ENCODE assay signal across 30 mouse cellular contexts in the genomic region with DNA sequence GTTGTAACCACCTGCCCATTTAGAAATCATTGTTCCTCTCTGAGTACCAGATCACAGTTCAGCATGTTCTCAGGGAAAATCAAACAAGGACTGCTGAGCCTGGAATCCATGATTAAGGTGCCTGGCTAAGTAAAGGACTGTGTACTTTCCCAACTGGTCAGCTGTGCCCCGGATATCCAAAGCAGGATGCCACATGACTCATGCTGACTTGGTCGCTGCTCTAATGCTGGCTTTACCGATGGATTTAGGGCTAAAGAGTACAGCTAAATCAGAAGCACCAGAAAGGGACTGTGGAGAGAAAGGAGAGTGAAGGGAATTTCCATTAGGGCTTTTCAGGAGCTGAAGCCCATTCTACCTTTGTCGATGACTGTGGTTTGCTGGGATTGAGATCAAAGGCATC.
"Had no signal": no experiment of that assay in that cellular context is flagged by ENCODE, and none has a peak within 500 bp of the region (broad histone marks: within the 10 kb centered on the region; RNA-seq: fewer than 3 reads in every experiment).

No protein-coding gene starts in this region.

- ATAC-seq: liver, embryonic 12.5 days; liver, postnatal 0 days; lung, postnatal 0 days; midbrain, embryonic 13.5 days; midbrain, embryonic 15.5 days; midbrain, embryonic 16.5 days had no signal

- H3K36me3 ChIP-seq: limb, embryonic 10.5 days; limb, embryonic 12.5 days; limb, embryonic 13.5 days; limb, embryonic 15.5 days; liver, embryonic 12.5 days; liver, embryonic 13.5 days; liver, embryonic 15.5 days; lung, embryonic 15.5 days; midbrain, embryonic 10.5 days; midbrain, embryonic 12.5 days; midbrain, embryonic 13.5 days; midbrain, embryonic 15.5 days; neural tube, embryonic 12.5 days; neural tube, embryonic 13.5 days had no signal

- H3K4me2 ChIP-seq: limb, embryonic 12.5 days; limb, embryonic 13.5 days; limb, embryonic 15.5 days; liver, embryonic 11.5 days; liver, embryonic 12.5 days; liver, embryonic 13.5 days; liver, embryonic 15.5 days; lung, embryonic 14.5 days; lung, embryonic 15.5 days; midbrain, embryonic 11.5 days; midbrain, embryonic 12.5 days; midbrain, embryonic 13.5 days; midbrain, embryonic 15.5 days; neural tube, embryonic 12.5 days; neural tube, embryonic 13.5 days had no signal

- H3K4me3 ChIP-seq: limb, embryonic 10.5 days; limb, embryonic 12.5 days; limb, embryonic 13.5 days; limb, embryonic 15.5 days; liver, embryonic 12.5 days; liver, embryonic 13.5 days; liver, embryonic 15.5 days; lung, embryonic 15.5 days; midbrain, embryonic 10.5 days; midbrain, embryonic 12.5 days; midbrain, embryonic 13.5 days; midbrain, embryonic 15.5 days; neural tube, embryonic 12.5 days; neural tube, embryonic 13.5 days had no signal

- H3K27me3 ChIP-seq: liver, embryonic 12.5 days; liver, embryonic 13.5 days; liver, embryonic 15.5 days; lung, embryonic 15.5 days; megakaryocyte, embryonic 14.5 days; midbrain, embryonic 12.5 days; midbrain, embryonic 13.5 days; midbrain, embryonic 15.5 days; neural tube, embryonic 12.5 days; neural tube, embryonic 13.5 days had no signal

- DNase-seq: left cerebral cortex, postnatal 4 days; liver; liver, embryonic 13.5 days; liver, postnatal 0 days; lung, adult 18-20 months; lung, adult 2 months; lung, embryonic 14.5 days; lung, postnatal 10 days; lung, postnatal 14 days; lung, postnatal 36 days; lung, postnatal 4 days; midbrain, embryonic 14.5 days had no signal
